Mouse (Mus musculus) skeletal muscle tissue, adult 2 months (tissue): ENCODE measurements around the gene Mnat1.
"Not testable (repeated sequence)": the region's sequence is repeated elsewhere in the genome, so short reads cannot be mapped to it uniquely, and the experiment has no call there.

ENCODE experiments used
- DNase-seq: peaks from one replicate; pipeline ENCODE4 v3.0.0-alpha.2; 2012; ENCODE audit warnings: low read depth, low spot score

The Mnat1 gene

DNA sequence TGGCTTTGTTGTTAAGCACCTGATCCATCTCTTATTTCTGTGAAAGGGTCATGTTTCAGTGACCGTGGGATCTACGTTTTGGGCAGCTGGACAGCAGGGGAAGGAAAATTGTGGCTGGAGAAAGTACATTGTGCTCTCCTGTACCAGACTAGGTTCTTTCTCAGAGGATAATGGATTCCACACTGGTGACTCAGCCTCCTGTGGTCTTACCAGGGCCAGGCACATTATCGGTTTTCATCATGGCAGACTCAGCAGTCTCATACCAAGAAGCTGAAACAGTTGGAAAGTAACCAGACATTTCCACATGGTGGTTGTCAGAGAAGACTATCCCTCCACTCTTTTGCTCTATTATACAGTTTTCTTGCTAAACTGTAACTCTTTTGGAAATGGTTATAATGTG, 23.7 kb downstream of the Mnat1 start:
- DNase-seq, result peak; percentile 51

DNA sequence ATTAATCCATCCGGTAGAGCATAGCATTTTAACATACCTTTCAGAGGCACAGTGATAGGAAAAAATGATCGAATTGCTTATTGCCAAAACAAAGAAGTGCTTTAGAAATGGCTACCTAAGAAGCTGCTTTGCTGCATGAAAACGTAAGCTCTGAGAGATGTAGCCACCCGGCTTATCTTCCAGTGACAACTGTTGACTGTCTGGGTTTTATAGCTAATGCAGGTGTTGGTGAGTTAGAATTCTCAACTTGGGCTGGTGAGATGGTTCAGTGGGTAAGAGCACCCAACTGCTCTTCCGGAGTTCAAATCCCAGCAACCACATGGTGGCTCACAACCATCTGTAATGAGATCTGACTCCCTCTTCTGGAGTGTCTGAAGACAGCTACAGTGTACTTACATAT, 27.5 kb downstream of the Mnat1 start:
- not testable (repeated sequence) for DNase-seq

DNA sequence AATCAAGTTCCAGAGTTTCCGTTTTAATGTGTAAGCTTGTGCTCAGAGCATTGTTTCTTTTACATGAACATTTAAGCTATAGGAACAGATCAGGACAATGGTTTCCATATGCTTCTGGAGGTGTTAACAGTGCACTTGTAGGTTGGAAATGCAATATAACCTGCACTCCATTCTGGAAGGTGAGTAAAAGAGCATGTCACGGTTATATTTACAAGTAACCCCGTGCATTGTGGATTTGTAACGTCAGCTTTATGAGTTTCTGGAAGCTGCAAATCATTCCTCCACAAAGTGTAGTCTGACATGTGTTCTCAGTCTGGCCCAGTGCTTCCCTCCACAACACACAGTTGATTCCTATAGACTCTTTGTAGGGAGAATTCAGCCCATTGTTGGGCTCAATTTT, 30.6 kb downstream of the Mnat1 start:
- DNase-seq, result no peak

DNA sequence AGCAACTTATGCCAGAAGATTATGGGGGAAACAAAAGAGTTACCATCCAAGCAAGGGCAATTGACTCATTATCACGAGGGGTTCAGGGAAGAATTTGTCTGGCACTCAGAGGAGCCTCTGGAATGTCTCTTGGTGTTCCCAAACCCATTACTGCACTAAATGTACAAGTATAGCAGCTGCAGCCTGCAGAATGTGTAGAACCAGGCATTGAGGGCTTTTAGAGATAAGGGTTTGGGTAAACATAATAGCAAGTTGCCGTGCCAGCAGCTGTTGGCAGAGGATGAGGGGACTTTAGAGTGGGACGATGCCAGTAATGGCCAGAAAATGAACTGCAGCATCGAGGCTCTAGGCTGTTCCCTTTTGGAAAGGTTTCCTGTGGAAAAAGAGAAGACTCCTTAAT, 36.8 kb downstream of the Mnat1 start:
- DNase-seq, result no peak

DNA sequence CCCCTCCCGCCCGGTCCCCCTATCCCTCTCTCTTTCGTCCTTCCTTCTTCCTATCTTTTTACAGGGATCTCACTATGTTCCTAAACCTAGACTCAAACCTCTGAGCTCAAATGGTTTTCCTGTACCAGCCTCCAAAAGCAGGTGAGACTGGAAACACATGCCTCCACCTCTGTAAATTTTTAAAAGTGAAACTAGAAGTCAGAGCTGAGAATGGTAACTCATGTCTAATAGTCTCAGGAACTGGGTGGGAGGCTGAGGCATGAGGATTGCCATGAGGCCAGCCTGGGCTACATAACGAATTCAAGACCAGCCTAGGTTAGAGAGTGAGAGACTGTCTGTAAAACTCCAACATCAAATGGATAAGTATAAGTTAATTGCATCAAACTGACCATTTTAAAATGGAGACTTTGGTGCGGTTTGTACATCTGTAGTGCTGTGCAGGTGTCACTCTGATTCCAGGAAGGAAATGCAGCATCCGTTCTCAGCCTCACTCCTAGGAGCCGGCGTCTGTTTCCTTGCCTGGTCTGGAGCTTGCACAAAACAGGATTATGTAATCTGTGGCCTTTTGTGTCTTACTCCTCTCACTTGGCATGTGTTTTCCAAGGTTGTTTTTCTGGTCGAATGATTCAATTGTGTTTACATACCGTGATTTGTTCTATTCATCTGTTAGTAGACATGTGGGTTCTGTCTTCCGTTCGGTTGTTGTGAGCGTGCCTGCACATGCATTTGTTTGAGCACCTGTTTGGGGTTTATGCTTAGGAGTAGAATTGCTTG, 39.1 kb downstream of the Mnat1 start:
- no peak for DNase-seq

DNA sequence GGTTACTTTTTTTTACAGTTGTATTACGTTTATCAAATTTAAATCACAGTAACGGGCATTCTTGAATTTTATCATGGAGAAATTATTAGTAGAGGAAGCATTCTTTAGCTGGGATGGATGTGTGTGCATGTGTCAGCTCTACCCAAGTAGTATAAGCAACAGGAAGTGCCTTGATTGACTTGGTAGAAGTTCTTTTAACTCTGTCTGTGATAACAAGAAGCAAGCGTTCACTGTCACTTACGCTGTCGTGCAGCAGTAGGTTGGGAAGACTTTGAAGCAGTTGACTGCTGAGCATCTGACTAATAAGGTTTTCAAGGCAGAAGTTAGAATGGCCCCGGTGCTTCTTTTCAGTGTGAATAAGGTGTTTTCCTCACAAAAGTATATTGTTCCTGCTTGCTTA, 47.3 kb downstream of the Mnat1 start:
- DNase-seq, result no peak

DNA sequence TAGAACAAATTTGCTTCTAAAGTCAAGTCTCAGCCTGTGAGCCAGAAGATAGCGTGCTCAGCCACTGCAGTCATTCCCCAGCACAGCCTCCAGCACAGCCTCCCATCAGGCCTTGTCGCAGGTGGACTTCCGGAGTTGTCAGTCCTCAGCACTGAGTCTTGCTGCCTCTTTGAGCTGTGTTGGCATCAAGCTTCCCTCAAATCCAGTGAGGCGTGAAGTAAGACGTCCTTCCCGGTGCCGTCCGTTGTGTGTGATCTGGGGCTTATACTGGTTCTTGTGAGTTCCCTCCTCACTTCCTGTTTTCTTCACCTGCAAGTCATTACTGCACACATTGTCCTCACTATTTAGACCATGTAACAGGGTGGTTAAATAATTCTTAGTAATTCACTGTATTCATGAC, 60.4 kb downstream of the Mnat1 start:
- no peak for DNase-seq

DNA sequence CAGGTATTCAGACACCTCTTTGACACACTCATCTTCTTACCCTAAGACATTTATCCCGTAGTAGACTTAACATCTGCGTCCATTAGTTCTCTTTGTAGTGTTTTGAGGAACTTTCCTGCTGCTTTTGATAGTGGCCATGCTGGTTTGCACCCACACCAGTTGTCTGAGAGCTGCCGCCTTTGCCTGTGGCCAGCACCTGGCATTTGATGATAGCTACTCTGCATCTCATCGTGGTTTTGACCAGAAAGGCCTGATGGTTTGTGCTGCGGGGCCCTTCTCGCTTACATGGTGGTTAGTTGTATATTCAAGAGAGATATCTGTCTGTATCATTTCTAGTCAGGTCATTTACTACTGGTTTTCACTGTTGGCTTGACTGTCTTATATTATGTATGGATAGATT, 73.8 kb downstream of the Mnat1 start:
- DNase-seq, result no peak

DNA sequence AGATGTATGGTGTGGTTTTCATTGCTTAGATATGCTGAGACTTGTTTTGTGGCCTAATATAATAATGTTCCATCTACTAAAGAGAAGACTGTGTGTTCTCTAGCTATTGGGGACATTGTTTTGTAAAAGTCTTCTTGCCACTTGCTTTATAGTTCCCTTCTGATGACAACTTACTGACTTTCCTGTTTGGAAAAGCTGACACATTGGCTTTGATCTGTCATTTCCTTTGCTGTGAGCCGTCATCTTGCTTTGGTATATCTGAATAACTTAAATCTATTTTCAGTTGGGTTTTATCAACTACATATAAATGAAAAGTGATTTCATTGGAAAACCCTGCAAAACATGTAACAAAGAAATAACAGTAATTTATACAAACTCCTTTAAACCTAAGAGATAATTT, 74.9 kb downstream of the Mnat1 start:
- DNase-seq, result no peak

DNA sequence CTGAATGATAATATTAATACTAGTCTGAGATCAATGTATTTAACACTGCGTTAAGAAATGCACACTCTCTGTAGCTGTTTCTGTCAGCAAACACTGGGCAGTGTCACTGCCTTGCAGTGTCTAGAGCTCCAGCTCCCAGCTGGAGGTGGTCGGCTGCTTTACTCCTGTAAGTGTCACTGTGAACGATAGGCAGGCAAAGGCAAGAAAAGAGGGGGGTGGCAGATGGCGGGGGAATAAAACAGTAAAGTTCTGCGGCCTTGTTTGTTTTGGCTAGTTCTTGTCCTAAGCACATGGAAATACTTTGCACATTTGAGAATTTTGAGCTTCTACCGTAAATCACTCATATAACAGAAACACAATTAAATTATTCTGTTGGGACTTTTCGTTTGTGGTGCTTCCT, 75.9 kb downstream of the Mnat1 start:
- DNase-seq, result no peak

DNA sequence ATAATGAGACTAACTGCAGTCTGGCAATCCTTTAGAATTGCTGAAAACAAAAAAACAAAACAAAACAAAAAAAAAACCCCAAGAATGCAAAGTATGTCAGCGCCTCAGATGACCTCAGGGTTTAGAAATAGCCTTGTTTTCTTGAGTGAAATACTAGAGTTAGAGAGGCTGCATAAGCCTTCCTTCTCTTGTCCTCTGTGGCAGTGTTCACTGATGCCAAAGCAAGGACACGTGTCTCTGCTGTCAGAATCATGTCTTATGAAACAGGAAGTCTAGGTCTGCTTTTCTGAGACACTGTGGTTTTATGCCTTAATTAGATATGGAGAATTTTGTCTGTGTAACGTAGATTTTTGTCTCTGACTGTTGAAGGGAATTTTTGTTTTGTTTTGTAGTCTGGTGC, 78.1 kb downstream of the Mnat1 start:
- peak; percentile 62 for DNase-seq

DNA sequence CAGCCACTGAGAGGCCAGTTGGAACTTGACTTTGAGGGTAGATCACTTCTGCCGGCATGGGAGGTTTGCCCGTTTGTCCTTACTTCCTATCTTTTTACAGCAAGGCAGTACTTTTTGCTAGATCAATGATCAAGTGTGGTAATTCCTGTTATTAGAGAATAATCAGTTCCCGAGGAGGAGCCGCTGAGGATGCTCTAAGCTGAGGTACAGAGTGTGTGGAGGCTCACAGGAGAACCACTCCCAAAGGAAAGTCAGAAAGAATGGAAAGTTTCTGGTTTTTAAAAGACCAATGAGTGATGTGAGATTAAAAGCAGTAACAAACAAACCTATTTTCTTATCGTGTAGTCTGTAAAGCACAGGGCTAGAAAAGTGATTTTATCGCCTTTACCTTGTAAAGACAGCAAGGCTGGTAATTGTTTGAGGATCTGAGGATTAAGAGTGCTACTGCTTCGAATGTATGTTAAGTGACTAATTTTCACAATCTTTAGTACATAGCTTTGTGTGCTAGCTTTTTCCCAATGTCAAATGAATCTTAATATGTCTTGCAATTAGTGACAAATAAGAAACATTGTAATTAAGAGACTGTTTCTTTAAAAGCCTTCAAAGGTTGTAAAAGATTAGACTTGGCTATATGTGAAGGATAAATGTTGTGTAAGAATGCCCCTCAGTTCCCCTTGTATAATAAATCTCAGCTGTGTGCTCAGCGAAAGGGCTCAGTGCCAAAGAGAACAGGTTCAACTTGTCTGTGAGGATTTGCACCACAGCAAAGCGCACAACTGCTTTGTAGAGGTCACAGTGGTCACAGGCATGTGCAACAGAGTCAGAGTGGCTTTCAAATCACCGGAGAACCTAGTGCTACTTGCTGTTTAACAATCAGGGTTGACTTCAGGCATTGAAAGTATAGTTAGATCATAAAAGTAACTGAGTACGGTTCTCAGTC, 82.5 kb downstream of the Mnat1 start:
- peak; percentile 77 for DNase-seq

DNA sequence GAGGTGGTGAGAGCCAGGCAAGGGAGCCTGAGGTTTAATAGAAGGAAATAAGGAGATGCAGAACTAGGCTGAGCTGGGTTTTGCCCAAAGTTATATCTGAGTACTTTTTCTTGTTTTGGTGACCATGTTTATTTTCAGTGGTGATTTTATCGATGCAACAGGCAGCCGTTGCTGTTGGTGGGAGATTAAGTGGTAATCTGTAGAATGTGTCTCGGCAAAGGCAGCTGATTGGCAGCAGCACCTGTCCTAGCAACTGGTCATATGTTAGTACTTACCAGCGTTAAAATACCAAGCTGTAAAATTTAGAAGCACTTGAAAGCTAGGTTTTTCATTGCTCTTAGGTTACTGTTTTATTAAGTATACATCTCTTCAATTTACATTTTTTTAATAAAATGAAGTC, 83.5 kb downstream of the Mnat1 start:
- peak; percentile 51 for DNase-seq

DNA sequence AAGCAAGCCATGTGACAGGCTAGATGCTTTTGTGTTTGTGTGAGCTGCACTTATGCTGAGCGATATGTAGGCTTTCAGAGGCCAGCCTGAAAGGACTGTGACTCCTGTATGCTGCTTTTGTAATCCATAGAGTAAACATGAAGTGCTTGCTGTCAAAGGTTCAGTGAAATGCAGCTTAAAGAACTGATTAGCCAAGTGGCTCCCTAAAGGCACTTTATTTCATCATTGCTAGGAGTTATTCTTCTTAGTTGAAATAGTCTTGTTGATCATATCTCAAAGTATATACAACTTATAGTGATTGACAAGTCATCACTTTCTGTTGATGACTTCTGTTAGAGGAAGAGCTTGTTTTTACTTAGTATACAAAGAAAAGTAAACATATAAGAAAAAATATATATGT, 83.9 kb downstream of the Mnat1 start:
- DNase-seq, result no peak

DNA sequence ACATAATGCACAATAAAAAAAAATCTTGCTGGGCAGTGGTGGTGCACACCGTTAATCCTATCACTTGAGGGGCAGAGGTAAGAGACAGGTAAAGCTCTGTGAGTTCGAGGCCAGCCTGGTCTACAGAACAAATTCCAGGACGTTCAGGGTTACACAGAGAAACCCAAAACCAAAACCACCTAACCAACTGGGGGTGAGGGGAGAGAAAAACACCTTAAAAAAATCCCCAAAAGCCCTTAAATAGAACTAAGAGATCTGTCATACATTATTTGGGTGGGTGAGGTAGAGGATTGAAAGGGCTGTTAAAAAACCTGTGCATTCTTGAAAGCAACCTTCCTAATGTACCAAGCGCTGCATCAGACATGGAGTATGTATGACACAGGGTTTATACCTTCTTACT, 85.0 kb downstream of the Mnat1 start:
- no peak for DNase-seq

DNA sequence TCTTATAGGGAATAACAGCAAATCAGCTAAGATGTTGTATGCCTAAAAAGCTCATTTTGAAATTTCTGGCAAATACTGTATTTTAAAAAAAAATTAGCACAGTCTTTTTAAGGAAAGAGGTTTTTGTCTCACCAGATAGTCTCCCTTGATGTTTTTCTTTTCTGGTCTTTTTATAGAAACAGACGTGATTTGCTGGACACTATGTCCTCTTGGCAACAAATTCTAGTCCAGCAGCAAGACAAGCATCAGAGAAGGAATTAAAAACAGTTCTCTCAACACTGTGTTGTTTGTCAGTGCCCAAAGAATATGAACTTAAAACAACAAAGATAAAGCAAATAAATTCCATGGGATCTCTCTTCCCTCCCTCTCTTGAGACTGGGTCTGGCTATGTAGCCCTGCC, 85.6 kb downstream of the Mnat1 start:
- peak; percentile 46 for DNase-seq

DNA sequence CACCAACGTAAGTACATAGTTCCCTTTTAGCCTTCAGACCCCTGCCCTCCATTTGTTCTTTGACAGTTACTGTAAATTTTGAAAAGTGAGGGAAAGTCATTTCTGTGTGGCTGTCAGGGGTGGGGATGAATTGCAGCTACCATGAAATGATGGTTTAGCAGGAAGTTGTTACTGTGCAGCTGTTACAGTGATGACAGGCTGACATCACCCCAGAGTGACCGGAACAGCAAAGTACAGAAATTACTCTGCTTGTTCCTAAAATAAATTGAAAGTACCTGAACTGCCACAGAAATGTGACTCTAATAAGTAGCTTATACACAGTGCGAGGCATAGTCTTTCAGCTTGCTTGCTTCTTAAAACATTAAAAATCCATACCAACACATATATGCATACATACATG, 86.9 kb downstream of the Mnat1 start:
- DNase-seq, result no peak

DNA sequence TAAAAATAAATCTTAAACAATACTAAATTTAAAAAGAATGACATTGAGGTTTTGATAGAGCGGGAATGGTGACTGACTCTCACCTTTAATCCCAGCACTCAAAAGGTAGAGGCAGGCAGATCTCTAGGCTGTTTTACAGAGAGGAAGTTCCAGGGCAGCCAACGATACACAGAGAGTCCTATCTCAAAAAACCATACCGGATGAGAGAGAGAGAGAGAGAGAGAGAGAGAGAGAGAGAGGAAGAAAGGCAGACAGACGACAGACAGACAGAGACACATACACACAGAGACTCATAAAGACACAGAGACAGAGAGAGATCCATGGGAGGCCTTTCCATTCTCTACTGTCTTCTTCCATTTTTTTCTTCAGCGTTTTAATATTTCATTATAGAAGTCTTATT, 92.3 kb downstream of the Mnat1 start:
- DNase-seq, result no peak

DNA sequence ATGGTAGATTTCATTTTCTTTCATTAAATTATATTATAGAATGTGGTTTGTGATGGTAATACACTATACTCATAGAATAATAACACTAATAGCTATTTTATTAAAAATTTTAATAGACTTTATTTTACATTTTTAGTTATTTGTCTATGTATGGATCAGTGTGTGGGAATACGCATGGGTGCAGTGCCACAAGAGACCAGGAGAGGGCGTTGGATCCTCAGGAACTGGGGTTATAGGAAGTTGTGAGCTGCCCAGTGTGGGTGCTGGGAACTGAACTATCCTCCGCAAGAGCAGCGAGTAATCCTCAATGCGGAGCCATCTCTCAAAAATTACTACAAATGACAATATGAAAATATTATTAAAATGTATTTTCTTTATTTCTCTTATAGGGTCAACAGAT, 95.1 kb downstream of the Mnat1 start:
- no peak for DNase-seq

DNA sequence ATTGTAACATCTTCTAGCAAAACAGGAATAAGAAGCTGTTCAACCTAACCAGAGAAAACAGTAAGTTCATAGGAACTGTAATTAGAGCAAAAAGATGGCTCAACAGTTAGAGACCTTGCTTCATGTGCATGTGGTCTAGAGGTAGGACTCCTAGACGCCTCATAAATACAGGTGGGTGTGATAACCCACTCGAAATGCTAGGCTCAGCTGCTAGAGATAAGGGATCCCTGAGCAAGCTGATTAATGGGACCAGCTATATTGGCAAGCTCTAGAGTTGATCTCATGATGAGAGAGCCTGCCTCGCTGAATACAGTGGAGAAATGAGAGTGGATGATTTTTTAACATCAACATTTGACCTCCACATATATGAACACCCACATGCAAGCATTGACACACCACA, 97.7 kb downstream of the Mnat1 start:
- DNase-seq, result no peak

DNA sequence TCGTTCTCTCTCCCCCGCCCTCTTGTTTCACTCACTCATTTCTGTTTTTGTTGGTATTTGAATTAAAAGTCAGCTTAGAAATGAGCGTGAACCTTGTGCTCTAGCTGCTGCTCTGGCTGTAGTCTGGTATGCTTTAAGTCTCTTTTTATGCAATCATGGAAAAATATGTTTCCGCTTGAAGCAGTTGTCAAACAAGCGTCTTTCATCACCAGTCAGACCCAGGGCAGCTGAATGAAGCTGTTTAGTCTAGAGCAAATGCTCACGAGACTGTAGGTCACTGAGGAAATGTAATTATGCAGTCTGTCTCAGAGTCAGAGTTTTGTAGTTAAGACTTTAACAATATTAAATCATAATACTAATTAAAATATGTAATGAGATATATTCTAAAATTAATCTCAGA, 100.4 kb downstream of the Mnat1 start:
- DNase-seq, result no peak

DNA sequence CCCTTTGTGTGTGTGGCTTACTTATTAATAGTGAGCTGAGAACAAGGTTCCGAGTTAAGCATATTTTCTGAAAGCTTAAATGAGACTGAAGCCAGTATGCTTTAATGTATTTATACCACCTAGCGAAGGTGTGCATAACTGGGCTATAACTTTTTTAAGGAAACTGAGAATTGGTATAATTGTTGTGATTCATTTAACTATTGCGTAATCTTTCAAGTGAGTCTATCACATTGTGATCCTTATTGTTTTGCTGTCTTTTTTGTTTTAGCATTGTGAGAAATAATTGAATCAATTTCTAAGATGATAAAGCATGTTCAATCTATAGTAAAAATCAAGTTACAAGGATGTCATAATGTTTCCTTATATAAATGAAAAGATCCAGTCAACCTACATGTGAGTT, 104.9 kb downstream of the Mnat1 start:
- no peak for DNase-seq

DNA sequence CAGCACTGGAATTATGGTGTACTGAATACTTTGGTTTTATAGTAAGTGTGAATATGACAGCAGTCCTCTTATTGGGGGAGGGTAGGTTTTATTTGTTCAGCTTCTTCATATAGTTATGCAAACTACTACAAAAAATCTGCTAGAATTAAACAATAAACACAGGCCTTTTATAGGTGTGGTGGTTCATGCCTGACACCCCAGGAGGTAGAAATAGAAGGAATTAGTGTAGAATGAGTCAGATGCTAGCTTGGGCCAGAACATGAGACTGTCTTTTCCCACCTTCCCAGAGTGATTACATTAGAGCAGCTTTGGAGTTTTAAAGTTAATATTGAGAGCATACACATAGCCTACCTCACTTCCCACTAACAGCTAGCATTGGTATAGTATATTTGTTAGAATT, 106.7 kb downstream of the Mnat1 start:
- DNase-seq, result no peak
